ENCODE assay signal across 17 mouse cellular contexts in genomic region chr9:23423748-23424147, GRCm38 (mm10).
"Had no signal": no experiment of that assay in that cellular context is flagged by ENCODE, and none has a peak within 500 bp of the region (broad histone marks: within the 10 kb centered on the region; RNA-seq: fewer than 3 reads in every experiment).

No protein-coding gene starts in this region.

- H3K27me3 ChIP-seq: limb, embryonic 13.5 days; megakaryocyte, embryonic 14.5 days; midbrain, embryonic 13.5 days had no signal

- H3K36me3 ChIP-seq: limb, embryonic 13.5 days; midbrain, embryonic 10.5 days; midbrain, embryonic 13.5 days had no signal

- H3K9ac ChIP-seq: limb, embryonic 13.5 days; liver, embryonic 14.5 days; liver, postnatal 0 days; lung, embryonic 14.5 days; midbrain, embryonic 13.5 days had no signal

- DNase-seq: kidney, adult 2 months; kidney, postnatal 10 days; kidney, postnatal 36 days; layer of hippocampus, postnatal 36 days; liver; liver, postnatal 0 days; lung, embryonic 14.5 days; lung, postnatal 36 days; thymus, adult 18-20 months; thymus, postnatal 36 days had no signal

- H3K4me2 ChIP-seq: limb, embryonic 13.5 days; lung, embryonic 14.5 days; midbrain, embryonic 13.5 days had no signal

- ATAC-seq: liver, postnatal 0 days; lung, postnatal 0 days; midbrain, embryonic 13.5 days had no signal

- H3K9me3 ChIP-seq: limb, embryonic 13.5 days; midbrain, embryonic 10.5 days; midbrain, embryonic 13.5 days had no signal

- H3K27ac ChIP-seq: left cerebral cortex, adult 2 months; limb, embryonic 13.5 days; liver, embryonic 14.5 days; midbrain, embryonic 10.5 days; midbrain, embryonic 13.5 days had no signal

- H3K4me1 ChIP-seq: megakaryocyte, embryonic 14.5 days; midbrain, embryonic 10.5 days; midbrain, embryonic 13.5 days had no signal

- H3K4me3 ChIP-seq: left cerebral cortex, adult 2 months; limb, embryonic 13.5 days; megakaryocyte, embryonic 14.5 days; midbrain, embryonic 10.5 days; midbrain, embryonic 13.5 days had no signal
